Mouse (Mus musculus): ENCODE data around the gene Cul7.

- no peak for TF ChIP-seq POLR2A (IDR thresholded peaks at IDR 0.05; ENCODE audit: borderline replicate concordance, low read depth, low read length)
- TF ChIP-seq CTCF (IDR thresholded peaks at IDR 0.05; ENCODE audit: low read depth, low read length), result no peak
Observed at GRCm38 (mm10) chr17:46621324-46621723, 28.8 kb upstream of the Cul7 start.
